Mouse (Mus musculus): ENCODE results near the gene Gm17387. TPM values are rescaled to one million over a fixed set of nuclear protein-coding genes. Genes with fewer than 3 reads are reported as not detected.

Gm17387 gene
- polyA plus RNA-seq (2014; fragmentation: Nextera tagmentation; extraction: Ambion mirVana): not detected in 2 replicates

DNA sequence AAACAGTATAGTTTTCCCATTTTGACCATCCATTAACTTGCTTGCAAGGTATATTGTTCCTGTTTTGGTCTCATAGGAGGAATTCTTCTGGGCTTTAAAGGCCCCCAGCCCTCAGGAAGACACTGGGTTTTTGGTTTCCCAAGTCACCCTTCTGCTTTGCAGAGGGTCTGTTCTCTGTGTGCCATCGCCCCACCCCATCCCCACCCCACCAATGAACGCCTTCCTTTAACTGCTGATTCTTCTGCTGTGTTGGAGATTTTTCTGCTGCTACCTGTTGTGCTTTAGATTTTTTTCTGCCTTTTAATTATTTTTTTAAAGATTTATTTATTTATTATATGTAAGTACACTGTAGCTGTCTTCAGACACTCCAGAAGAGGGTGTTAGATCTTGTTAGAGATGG is at the start of gene Gm17387:
Gm17387 (plus strand) TSS at position 301 of the 400 bp plus-strand sequence.
- Histone ChIP-seq H3K36me3 (ENCODE audit: control insufficient read depth, insufficient read depth, low read length) (no peaks in the 10 kb centered on the region), H3K9ac (ENCODE audit: low read length) (no peak within 1 kb of the TSS), H3K27ac (ENCODE audit: low read depth, low read length) (no peak within 1 kb of the TSS), H3K4me2 (no peak within 1 kb of the TSS), H3K4me1 (ENCODE audit: control insufficient read depth, insufficient read depth, low read length) (peaks cover 12% of the 10 kb centered on the region), H3K27me3 (ENCODE audit: control insufficient read depth, insufficient read depth, low read length) (no peaks in the 10 kb centered on the region), H3K4me3 (ENCODE audit: low read depth, low read length) (no peak within 1 kb of the TSS), H3K9me3 (ENCODE audit: control insufficient read depth, low read length) (no peaks in the 10 kb centered on the region)
- no peak for ATAC-seq (ENCODE audit: low FRiP score)
- DNase-seq (ENCODE audit: low spot score, missing footprints): peak; percentile 41
- WGBS: 83% methylated on average over 2 of the region's 2 CpGs

DNA sequence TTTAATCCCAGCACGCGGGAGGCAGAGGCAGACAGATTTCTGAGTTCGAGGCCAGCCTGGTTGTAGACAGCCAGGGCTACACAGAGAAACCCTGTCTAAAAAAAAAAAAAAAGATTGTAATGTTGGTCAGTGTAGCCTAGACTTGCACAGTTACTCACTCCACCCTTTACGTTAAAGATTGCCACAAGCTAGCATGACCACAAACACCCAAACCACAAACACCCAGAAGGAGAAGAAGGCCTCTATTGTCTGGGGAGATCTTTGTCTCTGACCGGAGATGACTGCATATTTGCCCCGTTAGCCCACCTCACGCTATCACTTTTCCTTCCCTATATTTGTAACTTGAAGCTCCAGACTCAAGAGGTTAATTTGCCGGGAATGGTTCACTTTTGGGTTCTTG is 47.2 kb upstream of the Gm17387 start:
- Histone ChIP-seq H3K27me3 (ENCODE audit: control insufficient read depth, insufficient read depth, low read length) (no peaks in the 10 kb centered on the region), H3K36me3 (ENCODE audit: control insufficient read depth, insufficient read depth, low read length) (no peaks in the 10 kb centered on the region), H3K9me3 (ENCODE audit: control insufficient read depth, low read length) (no peaks in the 10 kb centered on the region), H3K4me3 (ENCODE audit: low read depth, low read length) (no peak overlapping the region), H3K4me2 (no peak overlapping the region), H3K27ac (ENCODE audit: low read depth, low read length) (no peak overlapping the region), H3K9ac (ENCODE audit: low read length) (no peak overlapping the region), H3K4me1 (ENCODE audit: control insufficient read depth, insufficient read depth, low read length) (no peaks in the 10 kb centered on the region)
- ATAC-seq (ENCODE audit: low FRiP score): no peak
- WGBS: 95% methylated on average over 8 of the region's 8 CpGs
- no peak for DNase-seq (ENCODE audit: low spot score, missing footprints)

DNA sequence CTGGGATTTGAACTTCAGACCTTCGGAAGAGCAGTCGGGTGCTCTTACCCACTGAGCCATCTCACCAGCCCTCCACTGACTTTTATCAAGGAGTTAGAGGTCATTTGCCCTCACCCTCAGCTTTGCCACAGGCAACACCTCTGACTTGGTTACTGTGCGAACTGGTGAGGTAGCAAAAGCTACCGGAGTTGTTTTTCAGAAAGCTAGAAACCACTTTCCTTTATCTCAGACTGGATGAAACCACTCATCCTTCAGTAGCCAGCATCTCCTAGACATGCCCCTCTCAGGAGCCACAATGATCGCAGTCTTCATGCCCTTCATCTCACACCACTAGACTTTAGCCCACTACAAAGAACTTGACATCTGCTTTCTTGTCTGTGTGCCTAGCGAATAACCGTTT is 46.0 kb upstream of the Gm17387 start:
- Histone ChIP-seq H3K4me3 (ENCODE audit: low read depth, low read length) (no peak overlapping the region), H3K9ac (ENCODE audit: low read length) (no peak overlapping the region), H3K27ac (ENCODE audit: low read depth, low read length) (no peak overlapping the region), H3K9me3 (ENCODE audit: control insufficient read depth, low read length) (no peaks in the 10 kb centered on the region), H3K27me3 (ENCODE audit: control insufficient read depth, insufficient read depth, low read length) (no peaks in the 10 kb centered on the region), H3K4me1 (ENCODE audit: control insufficient read depth, insufficient read depth, low read length) (no peaks in the 10 kb centered on the region), H3K4me2 (no peak overlapping the region), H3K36me3 (ENCODE audit: control insufficient read depth, insufficient read depth, low read length) (no peaks in the 10 kb centered on the region)
- ATAC-seq (ENCODE audit: low FRiP score): no peak
- no peak for DNase-seq (ENCODE audit: low spot score, missing footprints)
- 95% methylated on average over 7 of the region's 7 CpGs for whole genome bisulfite sequencing

DNA sequence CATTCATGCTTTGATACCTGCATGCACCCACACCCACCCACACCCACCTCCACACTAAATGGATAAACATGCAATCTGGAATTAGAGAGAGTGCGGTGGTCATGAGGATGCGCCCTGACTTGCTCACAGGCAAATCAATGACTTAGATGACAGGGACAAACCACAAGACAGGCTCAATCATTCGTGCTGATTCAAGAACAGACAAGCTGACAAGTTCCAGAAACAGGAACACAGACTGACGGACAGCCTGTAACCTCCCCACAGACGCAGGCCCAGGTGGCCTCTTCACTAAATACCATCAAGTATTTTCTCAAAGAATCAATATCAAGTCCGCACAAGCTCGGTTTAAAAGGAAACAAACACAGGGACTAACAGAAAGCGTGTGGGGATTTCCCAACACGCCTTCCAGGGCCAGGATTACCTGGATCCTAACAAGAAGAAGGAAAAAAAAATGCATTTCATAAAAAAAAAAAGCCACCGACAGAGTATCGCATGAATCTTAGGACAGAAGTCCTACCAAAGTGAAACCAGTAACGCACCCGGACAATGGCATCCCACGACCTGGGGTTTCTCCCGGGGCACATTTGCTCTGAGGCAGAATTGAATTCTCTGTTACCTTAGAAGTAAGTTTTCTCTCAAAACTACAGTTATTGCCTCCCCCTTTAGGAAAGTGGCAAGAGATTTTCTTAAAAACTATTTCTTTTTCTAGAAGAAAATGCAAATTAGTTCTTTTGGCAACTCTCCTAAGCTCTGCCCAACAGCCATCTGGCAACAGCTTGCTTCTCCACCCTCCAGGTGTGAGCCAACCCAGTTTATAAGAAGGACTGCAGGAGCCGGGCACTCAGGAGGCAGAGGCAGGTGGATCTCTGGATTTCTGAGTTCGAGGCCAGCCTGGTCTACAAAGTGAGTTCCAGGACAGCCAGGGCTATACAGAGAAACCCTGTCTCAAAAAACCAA is 41.5 kb upstream of the Gm17387 start:
- no peaks in the 10 kb centered on the region for H3K36me3 ChIP-seq (ENCODE audit: control insufficient read depth, insufficient read depth, low read length)
- no peak overlapping the region for H3K4me2 ChIP-seq
- DNase-seq (ENCODE audit: low spot score, missing footprints) (no peak), ATAC-seq (ENCODE audit: low FRiP score) (no peak)
- H3K4me3 ChIP-seq (ENCODE audit: low read depth, low read length): no peak overlapping the region
- no peak overlapping the region for H3K27ac ChIP-seq (ENCODE audit: low read depth, low read length)
- no peaks in the 10 kb centered on the region for H3K9me3 ChIP-seq (ENCODE audit: control insufficient read depth, low read length)
- WGBS: 88% methylated on average over 17 of the region's 17 CpGs
- no peak overlapping the region for H3K9ac ChIP-seq (ENCODE audit: low read length)
- H3K4me1 ChIP-seq (ENCODE audit: control insufficient read depth, insufficient read depth, low read length): no peaks in the 10 kb centered on the region
- H3K27me3 ChIP-seq (ENCODE audit: control insufficient read depth, insufficient read depth, low read length): no peaks in the 10 kb centered on the region

DNA sequence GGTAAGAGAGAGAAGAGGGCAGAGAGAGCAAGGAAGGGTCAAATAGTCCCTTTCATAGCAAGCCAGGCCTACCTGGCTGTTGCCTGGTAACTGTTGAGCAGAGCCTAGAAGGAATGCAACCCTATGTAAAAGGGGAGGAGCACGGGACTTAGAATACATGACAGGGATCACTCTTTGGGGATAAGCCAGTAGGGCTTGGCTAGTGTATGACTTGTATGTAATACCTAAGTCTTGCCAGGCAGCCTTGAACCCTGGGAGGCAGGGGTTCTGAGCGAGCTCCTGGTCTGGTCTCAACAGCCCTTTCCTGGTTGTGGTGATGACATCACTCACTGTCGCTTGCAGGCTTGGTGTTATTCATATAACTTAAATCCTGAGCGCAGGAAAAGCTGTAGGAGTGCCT is 39.9 kb upstream of the Gm17387 start:
- ATAC-seq (ENCODE audit: low FRiP score) (no peak), DNase-seq (ENCODE audit: low spot score, missing footprints) (no peak)
- Histone ChIP-seq H3K9ac (ENCODE audit: low read length) (no peak overlapping the region), H3K9me3 (ENCODE audit: control insufficient read depth, low read length) (no peaks in the 10 kb centered on the region), H3K4me3 (ENCODE audit: low read depth, low read length) (no peak overlapping the region), H3K27me3 (ENCODE audit: control insufficient read depth, insufficient read depth, low read length) (no peaks in the 10 kb centered on the region), H3K27ac (ENCODE audit: low read depth, low read length) (no peak overlapping the region), H3K36me3 (ENCODE audit: control insufficient read depth, insufficient read depth, low read length) (no peaks in the 10 kb centered on the region), H3K4me1 (ENCODE audit: control insufficient read depth, insufficient read depth, low read length) (no peaks in the 10 kb centered on the region), H3K4me2 (no peak overlapping the region)
- 60% methylated on average over 4 of the region's 4 CpGs for WGBS

DNA sequence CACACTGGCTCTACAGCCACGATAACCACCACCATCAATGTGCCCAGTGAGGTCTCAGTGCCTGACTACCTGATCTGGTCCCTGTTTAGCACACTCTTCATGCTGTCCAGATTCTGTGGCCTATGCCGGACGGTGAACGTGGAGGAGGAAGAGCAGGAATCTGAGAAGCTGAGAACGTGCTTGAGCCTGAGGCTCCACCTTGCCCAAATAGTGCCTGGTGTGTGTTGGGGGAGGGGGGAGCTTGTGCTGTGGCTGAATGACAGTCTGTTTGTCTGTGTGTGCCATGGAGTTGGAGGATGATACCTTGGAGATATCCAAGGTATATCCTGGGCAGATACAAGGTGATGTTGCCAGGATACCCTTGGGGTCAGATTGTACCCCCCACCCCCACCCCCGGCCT is 38.7 kb upstream of the Gm17387 start:
- no peaks in the 10 kb centered on the region for H3K27me3 ChIP-seq (ENCODE audit: control insufficient read depth, insufficient read depth, low read length)
- no peak overlapping the region for H3K4me3 ChIP-seq (ENCODE audit: low read depth, low read length)
- no peak overlapping the region for H3K4me2 ChIP-seq
- DNase-seq (ENCODE audit: low spot score, missing footprints) (no peak), ATAC-seq (ENCODE audit: low FRiP score) (no peak)
- no peak overlapping the region for H3K27ac ChIP-seq (ENCODE audit: low read depth, low read length)
- H3K4me1 ChIP-seq (ENCODE audit: control insufficient read depth, insufficient read depth, low read length): no peaks in the 10 kb centered on the region
- 76% methylated on average over 6 of the region's 6 CpGs for WGBS
- H3K36me3 ChIP-seq (ENCODE audit: control insufficient read depth, insufficient read depth, low read length): no peaks in the 10 kb centered on the region
- no peak overlapping the region for H3K9ac ChIP-seq (ENCODE audit: low read length)
- H3K9me3 ChIP-seq (ENCODE audit: control insufficient read depth, low read length): no peaks in the 10 kb centered on the region

DNA sequence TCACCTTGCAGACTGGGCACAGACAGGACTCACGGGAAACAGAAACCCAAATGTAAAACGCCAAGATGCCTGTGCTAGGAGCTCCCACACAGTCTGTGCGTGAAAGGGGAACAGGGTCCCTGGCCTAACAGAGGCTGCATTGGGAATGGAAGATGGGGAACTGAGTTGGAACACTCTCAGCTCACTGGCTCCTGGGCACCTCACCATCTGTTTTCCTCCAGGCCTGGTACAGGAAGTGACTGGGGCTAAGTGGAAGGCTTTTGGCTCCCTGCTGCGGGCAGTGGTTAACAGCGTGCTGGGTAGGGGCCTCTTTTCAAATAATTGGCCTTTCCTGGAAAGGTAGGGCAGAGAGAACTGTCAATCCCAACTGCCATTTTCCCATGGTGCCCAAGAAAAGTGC is 38.3 kb upstream of the Gm17387 start:
- ATAC-seq (ENCODE audit: low FRiP score): no peak
- 76% methylated on average over 5 of the region's 5 CpGs for WGBS
- no peak overlapping the region for H3K27ac ChIP-seq (ENCODE audit: low read depth, low read length)

DNA sequence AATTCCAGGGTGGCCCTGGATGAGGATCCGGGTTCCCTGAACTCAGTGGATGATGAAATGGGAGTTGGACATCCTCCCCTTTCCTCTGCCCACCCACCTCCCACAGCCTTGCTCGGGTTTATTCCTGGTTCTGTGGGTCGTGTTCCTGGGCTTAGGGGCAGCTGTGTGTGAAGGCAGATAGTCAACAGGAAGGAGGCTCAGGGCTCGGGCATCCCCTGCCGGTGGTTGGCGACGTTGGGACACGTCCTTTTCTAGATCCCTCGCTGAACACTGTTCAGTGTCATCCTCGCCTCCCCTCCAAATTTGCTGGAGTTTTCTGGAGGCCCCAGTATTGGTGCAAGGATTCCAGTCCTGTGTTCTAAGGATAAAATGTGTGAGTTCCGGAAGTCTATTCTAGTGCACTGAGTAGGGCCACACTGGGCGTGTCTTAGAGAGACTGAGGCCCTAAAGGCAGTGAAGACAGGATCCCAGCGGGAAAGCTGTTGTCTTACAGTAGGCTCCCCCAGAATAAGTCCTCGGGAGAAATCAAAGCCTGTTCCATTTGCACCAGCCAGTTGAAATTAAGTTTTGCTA is 37.7 kb upstream of the Gm17387 start:
- ATAC-seq (ENCODE audit: low FRiP score): no peak
- Histone ChIP-seq H3K9me3 (ENCODE audit: control insufficient read depth, low read length) (no peaks in the 10 kb centered on the region), H3K27me3 (ENCODE audit: control insufficient read depth, insufficient read depth, low read length) (no peaks in the 10 kb centered on the region)

More for the DNA sequence above, 38.3 kb upstream of the Gm17387 start:
- Histone ChIP-seq H3K4me1 (ENCODE audit: control insufficient read depth, insufficient read depth, low read length) (no peaks in the 10 kb centered on the region), H3K36me3 (ENCODE audit: control insufficient read depth, insufficient read depth, low read length) (no peaks in the 10 kb centered on the region), H3K9ac (ENCODE audit: low read length) (no peak overlapping the region), H3K9me3 (ENCODE audit: control insufficient read depth, low read length) (no peaks in the 10 kb centered on the region), H3K27me3 (ENCODE audit: control insufficient read depth, insufficient read depth, low read length) (no peaks in the 10 kb centered on the region), H3K4me3 (ENCODE audit: low read depth, low read length) (no peak overlapping the region), H3K4me2 (no peak overlapping the region)
- DNase-seq (ENCODE audit: low spot score, missing footprints): no peak

DNA sequence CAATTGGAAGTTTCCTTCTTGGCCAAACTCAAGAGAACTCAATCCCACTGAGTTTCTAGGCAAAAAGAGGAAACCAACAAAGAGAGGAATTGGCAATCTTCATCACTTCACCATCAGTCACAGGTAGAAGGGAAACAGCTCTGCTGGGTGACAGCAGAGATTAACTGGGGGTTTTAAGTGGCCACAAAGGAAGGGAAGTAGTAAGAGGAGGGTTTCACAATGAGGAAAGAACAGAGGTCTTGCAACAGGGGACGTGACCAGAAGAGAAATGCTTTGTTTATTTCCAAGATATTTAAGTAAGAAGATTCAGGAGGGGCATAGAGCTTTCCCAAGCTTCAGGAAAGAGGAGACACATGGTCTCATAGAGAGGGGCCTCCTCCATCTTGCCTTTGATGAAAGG is 31.1 kb upstream of the Gm17387 start:
- Histone ChIP-seq H3K27ac (ENCODE audit: low read depth, low read length) (no peak overlapping the region), H3K36me3 (ENCODE audit: control insufficient read depth, insufficient read depth, low read length) (no peaks in the 10 kb centered on the region)

More for the DNA sequence above, 37.7 kb upstream of the Gm17387 start:
- no peak overlapping the region for H3K4me2 ChIP-seq
- no peak overlapping the region for H3K27ac ChIP-seq (ENCODE audit: low read depth, low read length)
- H3K9ac ChIP-seq (ENCODE audit: low read length): no peak overlapping the region
- 92% methylated on average over 14 of the region's 14 CpGs for WGBS
- no peak overlapping the region for H3K4me3 ChIP-seq (ENCODE audit: low read depth, low read length)
- H3K36me3 ChIP-seq (ENCODE audit: control insufficient read depth, insufficient read depth, low read length): no peaks in the 10 kb centered on the region
- DNase-seq (ENCODE audit: low spot score, missing footprints): no peak
- H3K4me1 ChIP-seq (ENCODE audit: control insufficient read depth, insufficient read depth, low read length): no peaks in the 10 kb centered on the region

More for the DNA sequence above, 31.1 kb upstream of the Gm17387 start:
- Histone ChIP-seq H3K27me3 (ENCODE audit: control insufficient read depth, insufficient read depth, low read length) (no peaks in the 10 kb centered on the region), H3K9ac (ENCODE audit: low read length) (no peak overlapping the region), H3K4me2 (no peak overlapping the region), H3K4me3 (ENCODE audit: low read depth, low read length) (no peak overlapping the region), H3K4me1 (ENCODE audit: control insufficient read depth, insufficient read depth, low read length) (no peaks in the 10 kb centered on the region), H3K9me3 (ENCODE audit: control insufficient read depth, low read length) (no peaks in the 10 kb centered on the region)
- ATAC-seq (ENCODE audit: low FRiP score) (no peak), DNase-seq (ENCODE audit: low spot score, missing footprints) (no peak)
- WGBS: 67% methylated on average over 1 of the region's 1 CpGs
